8 mouse cellular contexts compared by ENCODE assay signal in genomic region chr11:95513461-95514297, GRCm38 (mm10). TPM values are rescaled to one million over a fixed set of nuclear protein-coding genes. Genes with fewer than 3 reads are reported as not detected.
DNase-seq lines count a peak whose midpoint lies in the region; ATAC-seq and TF ChIP-seq lines count a peak whose summit lies in the region.

No protein-coding gene starts in this region.

- no peak for DNase-seq in kidney, adult 9 months
- DNase-seq in frontal cortex, postnatal 25 days (ENCODE audit: low spot score in 2 of 2), result no peak
- no peak for DNase-seq in layer of hippocampus, adult 8-10 months (ENCODE audit: low spot score in 2 of 2)

- H3K9me3 ChIP-seq in kidney, embryonic 16.5 days (ENCODE audit: low read length), result no peaks in the 10 kb centered on the region
- H3K9me3 ChIP-seq in forebrain, embryonic 16.5 days (ENCODE audit: control insufficient read depth, low read length), result no peaks in the 10 kb centered on the region
- no peaks in the 10 kb centered on the region for H3K9me3 ChIP-seq in limb, embryonic 13.5 days

- H3K36me3 ChIP-seq in kidney, embryonic 16.5 days (ENCODE audit: insufficient read depth, low read length), result no peaks in the 10 kb centered on the region
- no peaks in the 10 kb centered on the region for H3K36me3 ChIP-seq in forebrain, embryonic 16.5 days (ENCODE audit: control insufficient read depth, insufficient read depth)
- no peaks in the 10 kb centered on the region for H3K36me3 ChIP-seq in limb, embryonic 13.5 days

- peaks cover 26% of the 10 kb centered on the region for H3K4me1 ChIP-seq in kidney, embryonic 16.5 days (ENCODE audit: insufficient read depth, low read length)
- no peaks in the 10 kb centered on the region for H3K4me1 ChIP-seq in brown adipose tissue, adult 24 weeks (ENCODE audit: control insufficient read depth, insufficient read depth, insufficient read length, low read length)
- peaks cover 42% of the 10 kb centered on the region for H3K4me1 ChIP-seq in forebrain, embryonic 16.5 days (replicated peaks; ENCODE audit: control insufficient read depth, insufficient read depth, low read length)
- peaks cover 47% of the 10 kb centered on the region for H3K4me1 ChIP-seq in limb, embryonic 13.5 days
- peaks cover 21% of the 10 kb centered on the region for H3K4me1 ChIP-seq in olfactory bulb, adult 2 months (ENCODE audit: control insufficient read depth, insufficient read depth, low read length)

- peak overlapping the region; percentile 55 for H3K4me3 ChIP-seq in kidney, embryonic 16.5 days (ENCODE audit: low read length)
- H3K4me3 ChIP-seq in brown adipose tissue, adult 24 weeks (ENCODE audit: insufficient read depth, low read depth, low read length), result peak overlapping the region; percentile 53
- H3K4me3 ChIP-seq in forebrain, embryonic 16.5 days (replicated peaks; ENCODE audit: low read length), result peak overlapping the region; percentile 55
- H3K4me3 ChIP-seq in limb, embryonic 13.5 days, result peak overlapping the region; percentile 64
- H3K4me3 ChIP-seq in olfactory bulb, adult 2 months (ENCODE audit: insufficient read depth, low read depth, low read length), result peak overlapping the region; percentile 47

- peak overlapping the region; percentile 99 for H3K4me2 ChIP-seq in kidney, embryonic 16.5 days (replicated peaks; ENCODE audit: low read depth, low read length)
- peak overlapping the region; percentile 89 for H3K4me2 ChIP-seq in forebrain, embryonic 16.5 days (ENCODE audit: low read length)
- H3K4me2 ChIP-seq in limb, embryonic 13.5 days (replicated peaks), result peak overlapping the region; percentile 100

- ATAC-seq in kidney, embryonic 16.5 days (ENCODE audit: low FRiP score, low TSS enrichment), result peak; percentile 5; the same call in 1 of the 2 replicates
- ATAC-seq in forebrain, embryonic 16.5 days, result peak; percentile 13; the same call in 1 of the 2 replicates
- peak; percentile 8; the same call in 1 of the 2 replicates for ATAC-seq in limb, embryonic 13.5 days (ENCODE audit: low FRiP score, low read depth)

- TF ChIP-seq POLR2A in olfactory bulb, adult 2 months (IDR thresholded peaks at IDR 0.05; ENCODE audit: insufficient read depth, low read depth, low read length), result no peak

- no peak overlapping the region for H3K27ac ChIP-seq in kidney, embryonic 16.5 days (ENCODE audit: low read length)
- H3K27ac ChIP-seq in brown adipose tissue, adult 24 weeks (replicated peaks; ENCODE audit: low read depth, low read length), result no peak overlapping the region
- peak overlapping the region; percentile 53 for H3K27ac ChIP-seq in forebrain, embryonic 16.5 days (ENCODE audit: low read length)
- H3K27ac ChIP-seq in limb, embryonic 13.5 days, result no peak overlapping the region
- H3K27ac ChIP-seq in olfactory bulb, adult 2 months (ENCODE audit: insufficient read depth, low read depth, low read length), result no peak overlapping the region

- under 1% methylated on average over 59 of the region's 66 CpGs for WGBS in kidney, embryonic 16.5 days
- WGBS in forebrain, embryonic 16.5 days, result under 1% methylated on average over 61 of the region's 66 CpGs
- WGBS in limb, embryonic 13.5 days, result under 1% methylated on average over 63 of the region's 66 CpGs
- WGBS in olfactory bulb, adult 2 months, result 2% methylated on average over 66 of the region's 66 CpGs

- H3K9ac ChIP-seq in kidney, embryonic 16.5 days (replicated peaks; ENCODE audit: low read length), result peak overlapping the region; percentile 58
- H3K9ac ChIP-seq in forebrain, embryonic 16.5 days (replicated peaks; ENCODE audit: low read depth, low read length), result peak overlapping the region; percentile 69
- peak overlapping the region; percentile 71 for H3K9ac ChIP-seq in limb, embryonic 13.5 days

- no peak for TF ChIP-seq CTCF in olfactory bulb, adult 2 months (IDR thresholded peaks at IDR 0.05; ENCODE audit: insufficient read depth, low read depth, low read length)

- peaks cover 39% of the 10 kb centered on the region for H3K27me3 ChIP-seq in kidney, embryonic 16.5 days (ENCODE audit: insufficient read depth, low read length)
- H3K27me3 ChIP-seq in forebrain, embryonic 16.5 days (replicated peaks; ENCODE audit: control insufficient read depth, insufficient read depth, low read length), result peaks cover 21% of the 10 kb centered on the region
- peaks cover 38% of the 10 kb centered on the region for H3K27me3 ChIP-seq in limb, embryonic 13.5 days

RNA-seq across cellular contexts. Expression of gene Nxph3, which starts 0.7 kb away (rescaled TPM):
- 0.36 and 0.62 TPM in 2 replicates for polyA plus RNA-seq in kidney, embryonic 16.5 days (2015; fragmentation: Nextera tagmentation; extraction: Ambion mirVana)
- polyA plus RNA-seq in brown adipose tissue, adult 24 weeks (2012; ENCODE audit: insufficient read depth, insufficient read length, missing spikeins), result not detected in 2 replicates
- polyA plus RNA-seq in forebrain, embryonic 16.5 days (2015; fragmentation: Nextera tagmentation; extraction: Ambion mirVana), result 7.5 and 7.6 TPM in 2 replicates
- polyA plus RNA-seq in limb, embryonic 13.5 days (2015; fragmentation: Nextera tagmentation; extraction: Ambion mirVana), result 0.98 and 1.1 TPM in 2 replicates
- polyA plus RNA-seq in olfactory bulb, adult 2 months (2012; ENCODE audit: insufficient read depth, insufficient read length, low replicate concordance, missing spikeins), result not detected in 2 replicates
- 10 to 100 TPM; 22.2 to 26.3 (median 25.1) TPM for total RNA-seq in layer of hippocampus, adult 8-10 months (2022)
